Mouse (Mus musculus): ENCODE data around the gene Snph. TPM values are rescaled to one million over a fixed set of nuclear protein-coding genes. Genes with fewer than 3 reads are reported as not detected.
A peak's percentile ranks its signal among the peaks of the same experiment; 100 is the strongest.

Snph gene
- total RNA-seq, 2 experiments from 2014 or later: 6.4 to 8.2 TPM

- DNase-seq: peak; percentile 99
These were observed 89.9 kb downstream of the Snph start, which contains the start of gene Fkbp1a for GRCm38 (mm10) chr2:151542323-151543062. TSS of gene Fkbp1a (plus strand) at chr2:151542483.

Other genes with a start within 250 kb of the Snph start
- not detected for gene 4921509C19Rik, start 156.4 kb downstream of the Snph start, total RNA-seq (2021)
- gene Nsfl1c, start 138.4 kb downstream of the Snph start, total RNA-seq (2021): 100 to 1,000 TPM; 103 to 119 TPM
- gene Fkbp1a, start 90.1 kb downstream of the Snph start, total RNA-seq (2021): 100 to 1,000 TPM; 238 to 248 TPM
- gene Sdcbp2, start 60.0 kb downstream of the Snph start, total RNA-seq (2021): 1 to 10 TPM in 1 of 2 experiments, under 1 TPM in 1; 0.66 to 1.5 TPM
- gene Rad21l, start 35.9 kb upstream of the Snph start, total RNA-seq (2021): not detected
- under 1 TPM; 0.61 to 0.99 TPM for gene Tmem74b, start 69.4 kb upstream of the Snph start, total RNA-seq (2021)
- gene Psmf1, start 111.6 kb upstream of the Snph start, total RNA-seq (2021): 10 to 100 TPM; 27.8 to 27.9 TPM
- not detected for gene Rspo4, start 210.3 kb upstream of the Snph start, total RNA-seq (2021)

Measured in gastrocnemius, postnatal 10 days (tissue).